Mouse (Mus musculus) midbrain, embryonic 11.5 days (tissue): Measurements from ENCODE around the gene Ackr2. TPM values are rescaled to one million over a fixed set of nuclear protein-coding genes. Genes with fewer than 3 reads are reported as not detected.

Experiments
- polyA plus RNA-seq: library from polyadenylated mRNA; unstranded; fragments of >200 nt; fragmentation: Nextera tagmentation; extraction: Ambion mirVana; gene quantifications from 2 replicates; pipeline ENCODE4 v1.2.1, GENCODE M21; 2014

Gene Ackr2
- polyA plus RNA-seq, 1 experiment from 2014 or later = 1.6 TPM

Other genes with a start within 250 kb of the Ackr2 start
- 16.9 and 18.2 TPM in 2 replicates for gene Sec22c, start 192.9 kb upstream of the Ackr2 start, polyA plus RNA-seq
- 100 and 106 TPM in 2 replicates for gene Ss18l2, start 188.0 kb upstream of the Ackr2 start, polyA plus RNA-seq
- gene Nktr, start 179.2 kb upstream of the Ackr2 start, polyA plus RNA-seq = 61.6 and 70.4 TPM in 2 replicates
- 5.0 and 5.9 TPM in 2 replicates for gene Zfp651, start 139.0 kb upstream of the Ackr2 start, polyA plus RNA-seq
- 0.11 and 0.16 TPM in 2 replicates for gene Klhl40, start 120.7 kb upstream of the Ackr2 start, polyA plus RNA-seq
- gene Hhatl, start 105.8 kb upstream of the Ackr2 start, polyA plus RNA-seq = not detected in 2 replicates
- gene Ccdc13, start 58.9 kb upstream of the Ackr2 start, polyA plus RNA-seq = 1.5 and 2.0 TPM in 2 replicates
- gene Higd1a, start 40.0 kb upstream of the Ackr2 start, polyA plus RNA-seq = 159 and 170 TPM in 2 replicates
- not detected in 2 replicates for gene Cyp8b1, start 17.9 kb downstream of the Ackr2 start, polyA plus RNA-seq
- 0.23 and 0.52 TPM in 2 replicates for gene Fam198a, start 52.6 kb downstream of the Ackr2 start, polyA plus RNA-seq
- gene Pomgnt2, start 98.8 kb downstream of the Ackr2 start, polyA plus RNA-seq = 8.9 and 9.7 TPM in 2 replicates
- gene Snrk, start 218.9 kb downstream of the Ackr2 start, polyA plus RNA-seq = 24.9 and 26.1 TPM in 2 replicates